Mouse (Mus musculus) kidney, adult 8-10 months (tissue): ENCODE measurements at regions not wholly inside any gene's neighbourhood (a gene's known extent, or its start where the extent isn't known, plus 50 kb on each side); places are given as distances from the start of the nearest gene placed in this dataset.

Source experiments
- DNase-seq, 2 experiments: peaks; one replicate each; pipeline ENCODE4 v3.0.0; 2022

- no peak for DNase-seq
Observed at GRCm38 (mm10) chr15:37166744-37167143, 159.2 kb upstream of the Zfp706 start.

DNA sequence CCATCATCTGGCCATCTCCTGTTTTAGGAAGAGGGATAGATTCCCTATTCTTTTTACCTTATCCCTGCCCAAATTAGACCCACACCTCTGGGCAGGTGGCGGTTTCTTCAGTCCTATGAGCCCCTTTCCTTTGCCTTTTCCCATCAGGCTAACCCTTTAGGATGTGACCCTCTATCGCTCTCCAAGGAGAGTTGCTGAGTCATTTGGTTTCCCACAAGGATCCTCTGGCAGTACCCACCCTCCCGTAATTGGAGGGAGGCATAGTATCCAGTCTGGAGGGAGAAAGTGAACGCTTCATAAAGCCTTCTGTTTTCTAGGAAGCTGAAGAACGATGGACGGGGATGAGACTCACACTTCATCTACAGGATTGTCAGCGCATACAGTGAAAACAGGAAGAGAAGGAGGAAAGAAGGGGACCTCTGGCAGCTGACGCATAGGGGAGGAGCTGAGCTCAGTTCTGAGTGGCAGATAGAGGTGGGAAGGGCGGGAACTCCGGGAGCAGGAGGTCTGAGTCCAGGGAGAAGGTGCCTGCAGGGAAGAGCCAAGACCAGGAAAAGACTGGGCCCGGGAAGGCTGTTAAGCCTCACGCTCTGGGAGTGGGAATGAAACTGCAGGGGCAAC lies 158.4 kb upstream of the Zfp706 start:
- DNase-seq, result peak in 1 of 2 experiments; percentile 9

DNA sequence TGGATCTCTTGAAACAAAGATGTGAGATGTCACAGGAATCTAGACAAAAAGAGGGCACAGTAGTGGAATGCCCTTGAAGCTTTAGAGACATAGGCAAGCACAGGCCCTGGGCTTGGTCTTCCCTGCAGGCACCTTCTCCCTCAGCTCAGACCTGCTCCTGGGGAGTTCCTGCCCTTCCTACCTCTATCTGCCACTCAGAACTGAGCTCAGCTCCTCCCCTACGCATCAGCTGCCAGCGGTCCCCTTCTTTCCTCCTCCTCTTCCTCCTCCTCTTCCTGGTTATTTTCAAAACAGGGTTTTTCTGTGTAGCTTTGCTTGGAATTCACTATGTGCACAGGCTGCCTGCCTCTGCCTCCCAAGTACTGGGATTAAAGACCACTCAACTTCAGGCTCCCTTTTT lies 157.6 kb upstream of the Zfp706 start:
- no peak for DNase-seq

GRCm38 (mm10) chr15:37164191-37165135 lies 156.9 kb upstream of the Zfp706 start:
- DNase-seq, result peak; percentile 71 to 73

DNA sequence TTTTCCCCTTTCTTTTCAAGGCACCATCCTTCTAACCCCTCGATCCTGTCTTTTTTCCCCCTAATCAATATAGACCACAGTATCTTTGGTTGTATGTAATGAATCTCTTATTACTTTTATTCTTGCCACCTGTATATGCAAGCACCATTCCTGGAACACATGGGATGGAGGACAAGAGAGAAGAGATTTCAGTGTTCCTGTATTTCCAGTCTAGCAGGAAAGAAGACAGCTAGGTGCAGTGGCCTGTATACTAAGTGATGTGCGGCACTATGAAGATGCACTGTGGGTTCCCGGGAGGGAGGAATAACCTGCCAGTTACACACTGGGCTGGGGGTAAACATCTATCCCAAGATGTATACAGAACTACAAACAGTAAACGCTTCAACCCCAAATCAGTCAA lies 152.4 kb upstream of the Zfp706 start:
- DNase-seq, result no peak

- DNase-seq, result peak in 1 of 2 experiments; percentile 20
Observed at GRCm38 (mm10) chr15:37159349-37159748, 151.8 kb upstream of the Zfp706 start.

DNA sequence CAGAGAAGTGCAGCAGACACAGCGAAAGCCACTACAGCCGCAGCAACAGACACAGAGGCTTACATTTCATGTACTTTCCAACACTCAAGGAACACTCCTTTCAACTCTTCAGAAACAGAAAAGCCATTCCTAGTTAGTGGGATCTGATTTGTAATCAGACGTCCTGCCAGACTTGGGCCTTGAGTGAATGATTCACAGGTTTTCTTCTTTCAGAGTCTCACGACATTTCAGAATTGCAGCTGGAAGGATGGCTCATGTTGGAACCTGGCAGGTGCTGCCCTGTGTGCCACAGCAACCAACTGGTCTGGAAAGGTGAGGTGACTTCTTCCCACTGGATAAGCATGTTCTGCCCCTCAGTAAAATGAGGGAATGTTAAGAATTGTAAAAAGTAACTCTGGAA lies 149.8 kb upstream of the Zfp706 start:
- peak; percentile 10 to 48 for DNase-seq

DNA sequence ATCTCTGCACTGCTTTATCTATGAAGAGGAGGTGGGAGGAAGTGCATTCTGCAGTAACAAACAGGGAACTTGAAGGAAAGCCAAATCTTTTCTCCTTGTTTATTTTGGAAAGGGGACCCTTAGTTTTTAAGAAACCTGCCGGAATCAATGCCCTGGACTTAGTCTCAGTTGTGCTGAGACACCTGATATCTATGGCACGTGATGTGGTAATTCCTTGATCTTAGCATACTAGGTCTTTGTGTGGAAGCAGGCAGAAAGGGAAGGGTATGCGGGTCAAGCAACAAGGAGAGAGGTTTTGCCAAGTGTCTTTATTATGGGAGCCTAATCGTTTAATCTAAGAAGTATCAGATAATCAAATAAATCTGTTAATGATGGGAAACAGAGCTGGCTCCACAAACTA lies 147.4 kb upstream of the Zfp706 start:
- no peak for DNase-seq

- DNase-seq, result peak in 1 of 2 experiments; percentile 34
Observed at GRCm38 (mm10) chr15:37153177-37153576, 145.6 kb upstream of the Zfp706 start.

DNA sequence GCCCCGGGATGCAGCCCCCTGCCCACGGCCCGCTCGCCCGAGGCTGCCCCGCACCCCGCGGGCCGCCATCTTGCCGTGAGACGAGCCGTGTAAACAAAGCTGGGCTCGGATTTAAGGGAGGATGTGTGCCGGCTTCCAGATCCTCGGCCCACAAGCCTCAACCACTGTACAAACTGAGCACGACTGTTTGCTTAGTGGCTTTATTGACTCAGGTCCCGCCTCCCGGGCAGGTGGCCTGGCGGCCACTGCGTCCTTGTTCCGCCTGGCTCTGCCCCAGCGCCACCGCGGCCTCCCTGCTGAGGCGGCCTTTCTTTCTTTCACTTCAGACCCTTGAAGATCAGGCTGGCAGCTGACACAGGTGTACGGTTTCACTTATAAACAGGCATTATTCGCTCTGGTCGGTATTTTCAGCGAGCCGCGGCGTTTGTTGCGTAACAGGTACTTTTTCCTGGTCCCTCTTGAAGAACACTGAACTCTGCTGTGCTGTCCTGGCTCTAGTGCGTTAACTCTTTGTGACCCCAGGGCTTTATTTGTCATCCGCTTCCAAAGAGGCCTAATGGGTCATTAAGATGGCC lies 128.1 kb upstream of the Zfp706 start:
- DNase-seq, result peak; percentile 58 to 61

DNA sequence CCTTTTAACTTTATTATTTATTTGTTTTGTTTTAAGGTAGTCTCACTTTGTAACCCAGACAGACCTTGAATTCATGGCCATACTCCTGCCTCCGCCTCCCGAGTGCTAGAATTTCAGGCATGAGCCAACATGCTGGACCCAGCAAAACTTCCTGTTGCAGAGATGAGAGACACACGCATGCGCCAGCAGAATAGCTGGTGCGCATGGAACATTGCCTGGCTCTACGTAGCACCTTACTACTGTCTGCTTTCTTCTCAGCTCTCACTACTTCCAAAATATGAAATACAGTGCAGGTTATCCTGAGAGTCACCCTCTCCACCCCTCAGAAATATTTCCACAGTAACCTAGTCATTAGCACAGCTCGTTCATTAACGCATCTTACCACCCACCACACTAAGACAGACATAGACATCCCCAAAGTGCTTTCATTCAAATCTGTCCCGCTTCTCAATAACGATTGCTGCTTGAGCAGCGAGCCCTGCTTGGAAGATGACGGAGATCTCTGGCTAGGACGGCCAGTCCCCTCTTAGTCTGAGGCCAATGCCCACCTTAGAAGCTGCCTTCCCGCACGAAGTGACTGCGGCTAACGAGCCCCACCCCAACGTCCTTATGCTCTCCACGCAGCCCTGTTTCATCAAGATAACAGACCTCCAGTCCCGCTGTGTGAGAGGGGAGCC lies 127.5 kb upstream of the Zfp706 start:
- DNase-seq, result peak; percentile 26 to 33

DNA sequence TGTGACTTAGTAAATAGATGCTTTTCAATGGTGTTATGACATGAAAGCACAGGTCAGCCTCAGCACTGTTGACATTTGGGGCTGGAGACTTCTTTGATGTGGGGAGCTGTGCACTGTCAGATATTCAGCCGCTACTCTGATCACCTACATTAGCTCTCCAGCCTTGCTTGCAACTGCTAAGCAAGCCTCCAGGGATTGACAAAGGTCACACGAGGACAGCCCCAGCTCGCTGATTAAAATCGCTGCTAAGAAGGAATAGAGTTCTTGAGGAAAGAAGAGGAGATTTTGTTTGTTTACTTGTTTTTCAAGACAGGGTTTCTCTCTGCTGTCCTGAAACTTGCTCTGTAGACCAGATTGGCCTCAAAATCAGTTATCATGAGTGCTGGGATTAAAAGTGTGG lies 126.8 kb upstream of the Zfp706 start:
- no peak for DNase-seq

DNA sequence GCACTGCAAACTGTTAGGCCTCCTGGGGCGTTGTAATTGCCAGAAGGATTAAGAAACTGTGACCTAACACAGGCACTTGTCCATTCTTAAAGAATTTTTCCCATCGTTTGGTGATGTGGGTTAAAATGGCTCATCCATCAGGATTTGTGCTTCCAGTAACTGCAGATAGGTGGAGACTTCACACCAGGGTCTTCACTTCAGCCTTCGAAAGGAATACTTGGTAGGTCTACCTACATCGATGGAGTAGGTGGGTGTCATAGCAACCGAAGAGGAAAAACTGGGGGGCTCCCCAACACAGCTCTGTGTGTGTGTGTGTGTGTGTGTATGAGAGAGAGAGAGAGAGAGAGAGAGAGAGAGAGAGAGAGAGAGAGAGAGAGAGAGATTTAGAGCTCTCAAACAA lies 126.3 kb upstream of the Zfp706 start:
- DNase-seq, result no peak

DNA sequence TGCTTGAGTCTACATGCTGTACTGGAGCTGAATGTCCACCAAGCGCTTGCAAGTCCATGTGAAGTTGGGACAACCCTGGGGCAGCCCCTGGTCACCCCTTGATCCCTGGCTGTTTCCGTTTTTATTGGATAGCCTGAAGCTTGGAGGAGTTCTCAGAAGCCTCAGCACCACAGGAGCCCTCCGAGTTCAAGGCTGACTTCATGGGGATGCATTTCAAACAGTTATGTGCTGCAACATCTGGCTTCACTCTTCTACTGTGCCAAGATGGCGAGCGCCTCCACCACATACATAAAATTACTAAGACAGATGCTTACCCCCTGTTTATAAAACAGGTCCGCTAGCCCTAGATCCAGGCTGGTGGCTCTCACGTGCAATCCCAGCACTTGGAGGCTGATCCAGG lies 120.1 kb upstream of the Zfp706 start:
- DNase-seq, result no peak

GRCm38 (mm10) chr15:37127170-37127569 lies 119.6 kb upstream of the Zfp706 start:
- no peak for DNase-seq

DNA sequence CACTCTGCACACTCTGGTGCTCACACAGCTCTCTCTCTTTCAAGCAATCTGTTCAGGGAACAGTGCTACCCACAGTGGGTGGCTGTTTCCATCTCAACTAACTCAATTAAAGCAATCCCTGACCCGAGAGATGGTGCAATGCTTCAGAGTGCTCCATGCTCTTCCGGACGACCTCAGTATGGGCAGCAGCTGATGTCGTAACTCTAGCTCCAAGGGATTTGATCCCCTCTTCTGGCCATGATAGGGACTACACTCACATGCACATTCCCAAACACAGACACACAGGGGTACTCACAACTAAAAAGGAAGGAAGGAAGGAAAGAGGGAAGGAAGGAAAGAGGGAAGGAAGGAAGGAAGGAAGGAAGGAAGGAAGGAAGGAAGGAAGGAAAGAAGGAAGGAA lies 118.2 kb upstream of the Zfp706 start:
- no peak for DNase-seq

DNA sequence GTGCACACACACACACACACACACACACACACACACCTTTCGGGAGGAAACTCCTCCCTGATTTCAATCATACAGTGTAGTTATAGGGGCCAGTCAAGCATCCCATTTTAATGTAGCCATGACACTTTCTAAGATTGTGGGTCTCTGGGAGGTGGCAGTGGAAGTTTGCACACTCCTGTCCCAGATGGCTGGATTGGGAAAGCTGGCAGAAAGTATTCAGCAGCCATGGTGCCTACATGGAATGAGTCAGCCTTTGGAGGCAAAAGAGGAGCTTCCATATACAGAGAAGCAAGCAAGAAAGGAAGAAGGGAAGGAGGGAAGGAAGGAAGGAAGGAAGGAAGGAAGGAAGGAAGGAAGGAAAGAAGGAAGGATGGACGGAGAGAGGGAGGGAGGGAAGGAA lies 117.4 kb upstream of the Zfp706 start:
- DNase-seq, result no peak

DNA sequence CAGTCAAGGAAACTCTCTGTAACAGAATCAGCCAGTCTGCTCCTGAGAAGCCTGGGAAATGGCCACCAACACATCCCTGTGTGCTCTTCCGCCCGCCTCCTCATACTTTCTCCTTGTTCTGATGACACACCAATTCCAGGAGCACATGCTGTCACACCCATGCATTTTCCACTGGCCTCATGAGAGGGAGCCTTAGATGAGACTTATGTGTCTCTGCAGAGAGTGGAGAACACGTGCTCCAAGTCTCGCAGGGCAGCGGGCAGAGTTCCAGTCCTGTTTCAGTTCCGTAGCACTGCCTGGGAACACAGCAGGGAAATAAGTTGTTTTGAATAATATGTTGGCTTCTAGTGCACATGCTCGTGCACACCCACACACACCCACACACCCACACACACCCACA lies 116.7 kb upstream of the Zfp706 start:
- no peak for DNase-seq

- peak; percentile 84 to 90 for DNase-seq
Observed at GRCm38 (mm10) chr15:37120381-37120780, 112.8 kb upstream of the Zfp706 start.

DNA sequence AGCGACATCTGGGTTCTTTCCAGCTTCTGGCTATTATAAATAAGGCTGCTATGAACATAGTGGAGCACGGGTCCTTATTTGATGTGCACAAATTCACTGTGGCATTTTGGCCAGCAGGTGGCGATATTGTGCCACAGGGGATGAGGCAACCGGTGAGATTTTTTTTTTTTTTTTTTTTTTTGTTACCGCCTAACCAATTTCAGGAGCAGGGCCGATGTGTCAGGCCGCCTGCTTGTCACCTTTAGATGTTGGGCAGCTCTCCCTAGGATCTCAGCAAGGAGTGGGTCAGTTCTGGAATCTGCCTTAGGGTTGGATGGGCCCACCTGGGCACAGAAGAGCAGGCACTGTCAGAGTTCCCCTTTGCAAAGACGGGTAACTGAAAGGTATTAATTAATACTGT lies 106.5 kb upstream of the Zfp706 start:
- DNase-seq, result peak in 1 of 2 experiments; percentile 71

- DNase-seq, result no peak
Observed at GRCm38 (mm10) chr15:37110462-37110861, 102.9 kb upstream of the Zfp706 start.

DNA sequence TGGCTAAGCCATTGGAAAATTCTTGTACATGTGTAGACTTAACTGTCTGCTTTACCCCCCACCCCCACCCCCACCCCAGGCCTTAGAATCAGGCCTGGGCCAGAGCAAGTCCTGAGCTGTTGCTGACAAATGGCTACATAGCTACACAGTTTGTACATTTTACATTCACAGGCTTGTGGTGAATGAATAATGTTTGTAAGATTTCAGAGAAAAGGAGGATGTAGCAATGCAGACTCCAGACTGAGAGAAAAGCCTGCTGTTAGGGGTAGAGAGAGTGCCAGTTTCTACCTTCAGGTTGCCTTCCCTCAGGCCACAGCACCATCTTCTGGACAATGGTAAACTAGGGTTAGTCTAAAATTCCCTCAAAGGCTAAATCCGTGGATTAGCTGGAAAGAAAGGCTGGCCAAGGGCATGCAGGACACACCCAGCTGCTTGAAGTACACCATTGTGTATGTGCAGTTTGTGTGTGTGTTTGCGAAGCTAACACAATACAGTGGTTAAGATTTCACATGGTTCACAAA lies 94.5 kb upstream of the Zfp706 start:
- peak; percentile 41 to 51 for DNase-seq

DNA sequence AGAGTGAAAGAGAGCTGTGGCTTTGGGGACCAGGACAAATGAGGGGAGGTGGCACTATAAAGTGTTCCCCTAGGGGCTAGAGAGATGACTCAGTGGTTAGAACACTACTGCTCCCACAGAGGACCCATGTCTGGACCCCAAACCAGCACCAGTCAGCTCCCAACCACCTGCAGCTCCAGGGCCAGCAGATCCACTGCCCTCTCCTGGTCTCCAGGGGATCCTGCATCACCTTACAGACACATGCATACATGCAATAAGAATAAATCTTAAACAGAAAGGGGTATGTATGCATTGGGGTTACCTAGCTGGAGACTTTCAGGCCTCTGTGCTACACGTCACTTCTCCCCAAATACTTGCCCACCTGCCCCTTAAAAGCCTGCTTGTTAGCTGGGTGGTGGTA lies 93.8 kb upstream of the Zfp706 start:
- no peak for DNase-seq
